Mouse (Mus musculus): ENCODE results near the gene Vwa3a.

Gene Vwa3a

DNA sequence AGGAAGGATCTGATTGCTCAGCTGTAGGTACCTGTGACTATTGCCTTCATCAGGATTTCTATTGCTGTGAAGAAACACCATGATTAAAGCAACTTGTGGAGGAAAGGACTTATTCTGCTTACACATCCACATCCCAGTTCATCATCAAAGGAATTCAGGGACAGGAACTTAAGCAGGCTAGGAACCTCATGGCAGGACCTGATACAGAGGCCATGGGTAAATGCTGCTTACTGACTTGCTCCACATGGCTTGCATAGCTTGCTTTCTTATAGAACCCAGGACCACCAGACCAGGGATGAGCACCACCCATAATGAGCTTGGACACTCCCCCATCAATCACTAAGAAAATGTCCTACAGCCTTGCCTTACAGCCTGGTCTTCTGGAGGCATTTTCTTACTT lies 9.4 kb downstream of the Vwa3a start:
- DNase-seq = no peak

DNA sequence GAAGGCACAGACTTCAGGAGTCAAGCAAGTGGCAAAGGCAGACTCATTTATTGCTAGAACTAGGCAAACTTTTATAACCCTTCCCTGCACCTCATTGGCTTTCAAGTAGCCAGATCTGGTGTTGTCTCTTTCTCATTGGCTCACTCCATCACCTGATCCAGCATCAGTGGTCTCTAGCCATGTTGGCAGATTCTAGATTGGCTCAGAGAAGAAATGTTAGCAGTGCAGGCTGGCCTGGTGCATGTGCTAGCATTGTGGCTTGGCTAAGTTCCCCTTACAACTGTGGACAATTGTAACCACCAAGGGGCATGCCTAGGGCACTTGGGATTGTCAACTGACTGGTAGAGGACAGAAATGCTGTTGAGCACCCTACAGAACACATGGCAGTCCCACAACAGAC lies 12.2 kb downstream of the Vwa3a start:
- DNase-seq = no peak

DNA sequence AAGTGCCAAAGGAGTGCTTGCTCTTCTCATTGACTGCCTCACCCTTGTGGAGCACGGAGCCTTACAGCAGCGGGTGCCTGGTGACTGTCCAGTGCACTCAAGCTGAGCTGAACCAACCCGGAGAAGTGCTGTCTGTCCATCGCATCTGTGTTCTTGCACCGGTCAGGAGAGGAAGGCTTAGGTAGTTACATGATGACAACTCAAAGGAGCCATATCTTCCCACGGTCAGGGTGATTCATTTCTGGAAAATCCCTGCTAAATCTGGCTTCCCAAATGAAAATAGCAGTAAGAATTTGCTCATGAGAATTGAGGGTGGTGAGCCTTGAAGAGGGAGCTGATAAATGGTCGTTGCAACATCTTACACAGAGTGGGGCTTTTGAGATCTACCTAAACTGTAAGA lies 12.8 kb downstream of the Vwa3a start:
- no peak for DNase-seq

DNA sequence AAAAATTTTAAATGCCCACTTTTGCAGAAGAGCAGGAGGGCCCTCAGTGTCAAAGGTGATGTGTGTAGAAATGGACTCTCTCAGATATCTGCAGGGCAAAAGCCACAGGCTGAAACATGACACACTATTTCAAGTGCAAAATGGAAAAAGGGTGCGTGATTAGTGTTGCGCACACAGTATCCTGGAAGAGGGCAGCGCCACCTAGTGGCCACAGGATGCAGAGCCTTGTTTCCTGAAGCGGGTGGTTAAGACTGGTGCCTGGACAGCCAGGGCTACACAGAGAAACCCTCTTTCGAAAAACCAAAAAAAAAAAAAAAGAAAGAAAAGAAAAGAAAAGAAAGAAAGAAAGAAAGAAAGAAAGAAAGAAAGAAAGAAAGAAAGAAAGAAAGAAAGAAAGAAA lies 15.6 kb downstream of the Vwa3a start:
- peak; percentile 65 for DNase-seq

DNA sequence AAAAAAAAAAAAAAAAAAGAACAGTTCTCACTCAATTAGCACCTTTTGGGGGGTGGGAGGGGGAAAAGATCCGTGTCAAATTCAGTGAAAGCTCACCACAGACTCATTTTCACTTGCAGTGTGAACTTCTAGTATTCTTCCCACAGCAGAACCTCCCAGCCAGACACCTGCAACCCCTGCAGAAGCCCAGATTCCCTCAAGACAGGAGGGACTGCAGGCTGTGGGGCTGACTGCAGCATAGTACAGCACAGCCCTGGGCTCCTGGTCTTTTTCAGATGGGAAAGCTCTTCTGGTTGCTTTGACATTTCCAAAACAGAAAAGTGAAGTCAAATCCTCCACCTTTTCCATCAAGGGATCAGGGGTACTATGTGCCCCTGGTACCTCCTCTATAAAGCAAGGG lies 28.3 kb downstream of the Vwa3a start:
- no peak for DNase-seq

DNA sequence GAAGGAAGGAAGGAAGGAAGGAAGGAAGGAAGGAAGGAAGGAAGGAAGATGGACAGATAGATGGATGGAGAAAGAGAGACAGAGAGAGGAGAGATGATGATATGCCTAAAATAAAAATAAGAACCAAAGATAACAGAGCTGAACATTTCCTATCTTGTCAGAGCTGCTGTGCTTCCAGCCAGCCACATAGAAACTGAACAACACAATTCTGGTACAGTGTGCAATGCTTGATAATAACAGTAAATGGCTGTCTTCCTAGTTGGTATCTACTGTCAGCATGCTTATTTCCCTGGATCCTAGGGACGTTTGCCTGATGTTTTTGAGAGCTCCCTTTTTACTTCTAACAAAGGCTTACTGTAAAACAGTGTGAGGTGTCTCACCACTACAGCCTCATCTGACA lies 32.3 kb downstream of the Vwa3a start:
- DNase-seq = no peak

DNA sequence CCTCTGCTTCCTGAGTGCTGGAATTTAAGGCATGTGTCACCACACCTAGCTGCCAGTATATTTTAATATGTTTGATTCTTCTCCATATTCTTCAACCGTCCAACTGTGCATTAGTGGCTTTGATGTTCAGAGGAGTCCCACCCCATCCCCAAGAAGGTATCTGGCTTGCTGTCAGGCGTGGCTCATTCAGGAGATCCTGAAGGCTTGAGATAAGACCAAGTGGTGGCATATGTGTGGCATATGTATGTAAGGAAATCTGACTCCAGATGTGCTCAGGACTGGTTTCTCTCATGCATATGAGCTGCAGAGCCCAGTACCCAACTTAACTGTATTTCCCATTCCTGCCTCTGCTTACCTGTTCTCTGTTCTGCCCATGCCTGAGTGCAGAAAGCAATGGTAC lies 38.9 kb downstream of the Vwa3a start:
- no peak for DNase-seq

DNA sequence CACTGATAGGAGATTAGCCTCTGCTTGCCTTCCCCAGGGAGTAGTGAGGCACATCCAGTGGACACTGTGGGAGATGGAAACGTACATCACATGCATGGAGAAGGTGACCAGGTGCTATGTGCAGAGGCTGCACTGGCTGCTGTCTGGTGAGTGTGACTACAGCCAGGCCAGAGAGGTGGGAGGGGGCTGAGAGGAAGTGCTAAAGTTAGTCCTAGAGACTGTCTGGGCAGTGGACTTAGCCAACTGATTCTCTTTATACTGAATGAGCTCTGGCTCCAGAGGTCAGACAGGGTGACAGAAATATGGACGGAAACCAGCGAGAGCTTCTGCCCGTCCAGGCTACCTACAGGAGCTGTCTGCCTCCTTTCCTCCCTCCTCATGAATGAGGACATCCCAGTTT lies 56.4 kb downstream of the Vwa3a start:
- DNase-seq = no peak

DNA sequence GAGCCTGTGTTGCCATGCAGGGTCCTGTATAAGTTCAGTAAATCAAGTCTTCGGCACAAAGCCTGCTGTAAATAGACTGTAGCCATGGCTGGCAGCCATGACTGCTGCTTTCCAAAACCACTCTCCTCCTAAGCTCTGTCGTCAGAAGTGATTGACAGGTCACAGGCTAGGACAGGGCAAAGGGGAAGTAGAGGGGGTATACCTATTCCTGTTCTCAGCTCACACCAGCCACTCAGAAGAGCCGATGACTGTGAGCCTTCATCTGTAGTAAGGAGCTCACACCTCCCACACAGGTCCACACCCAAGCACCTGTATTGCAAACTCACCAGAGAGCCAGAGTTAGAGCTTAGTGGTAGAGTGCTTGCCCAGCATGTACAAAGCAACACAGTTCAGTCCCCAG lies 57.3 kb downstream of the Vwa3a start:
- no peak for DNase-seq

DNA sequence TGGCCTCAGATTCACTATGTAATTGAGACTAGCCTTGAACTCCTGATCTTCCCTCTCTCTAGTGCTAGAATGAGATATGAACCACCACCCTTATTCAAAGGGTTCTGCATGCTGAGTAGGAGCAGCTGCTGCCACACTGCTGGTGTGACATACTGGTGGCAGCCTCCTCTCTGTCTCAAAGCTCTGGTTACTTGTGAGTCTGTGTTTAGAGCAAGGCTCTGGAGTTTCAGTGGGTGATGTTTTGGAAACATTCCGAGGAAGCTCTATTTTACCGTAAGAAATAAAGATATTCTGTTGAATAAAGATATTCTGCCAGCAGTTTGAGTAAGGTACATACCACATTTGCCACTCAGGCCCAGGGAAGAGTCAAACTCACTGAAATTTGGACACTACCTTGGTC lies 64.2 kb downstream of the Vwa3a start:
- no peak for DNase-seq

DNA sequence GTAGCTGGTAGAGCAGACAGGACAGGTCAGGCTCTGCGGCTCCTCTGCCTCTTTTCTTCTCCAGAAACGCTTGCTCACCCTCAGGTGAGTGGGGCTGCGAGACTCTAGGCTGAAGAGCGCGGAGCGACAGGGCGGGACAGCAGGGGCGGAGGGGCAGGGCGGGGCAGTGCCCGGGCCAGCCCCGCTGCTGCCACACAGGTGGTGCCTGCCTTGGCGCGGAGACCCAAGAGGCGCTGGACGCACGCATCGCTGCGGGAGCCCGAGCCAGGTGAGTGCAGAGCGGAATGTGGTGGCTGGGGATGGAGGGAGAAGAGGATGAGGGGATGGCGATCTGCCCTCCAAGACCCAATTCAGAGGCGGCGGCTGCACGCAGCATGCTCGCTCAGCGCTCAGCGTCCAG lies 70.6 kb downstream of the Vwa3a start:
- DNase-seq = no peak

DNA sequence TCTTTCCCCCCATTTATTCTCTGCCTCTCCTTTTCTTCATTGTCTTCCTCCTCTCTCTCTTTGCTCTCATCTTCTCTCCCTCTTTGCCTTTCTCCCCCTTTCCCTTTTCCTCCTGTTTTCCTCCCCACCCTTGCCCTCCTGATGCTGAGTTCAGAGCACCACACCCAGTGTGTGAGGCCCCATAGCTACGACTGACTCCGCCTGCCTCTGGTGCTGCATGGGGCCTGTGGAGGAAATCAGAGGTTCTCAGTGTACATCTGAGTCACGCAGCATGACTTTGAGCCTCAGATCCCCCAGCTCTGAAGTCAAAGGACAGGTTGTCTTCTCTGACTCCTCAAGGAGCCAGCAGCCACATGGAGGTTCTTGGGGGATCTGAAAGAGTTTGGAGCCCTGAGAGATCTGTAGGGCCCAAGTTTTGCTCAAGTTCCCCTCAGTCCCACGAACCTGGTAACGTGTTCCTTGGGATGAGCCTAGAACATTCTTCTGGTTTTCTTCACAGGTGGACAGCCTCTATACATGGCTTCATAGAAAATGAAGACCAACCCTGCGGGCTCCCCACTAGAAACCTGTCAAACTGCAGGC lies 72.8 kb downstream of the Vwa3a start, which contains the start of gene Gm5737:
Gene Gm5737 (plus strand): TSS at position 532 of the 582 bp plus-strand sequence.
- no peak for DNase-seq

DNA sequence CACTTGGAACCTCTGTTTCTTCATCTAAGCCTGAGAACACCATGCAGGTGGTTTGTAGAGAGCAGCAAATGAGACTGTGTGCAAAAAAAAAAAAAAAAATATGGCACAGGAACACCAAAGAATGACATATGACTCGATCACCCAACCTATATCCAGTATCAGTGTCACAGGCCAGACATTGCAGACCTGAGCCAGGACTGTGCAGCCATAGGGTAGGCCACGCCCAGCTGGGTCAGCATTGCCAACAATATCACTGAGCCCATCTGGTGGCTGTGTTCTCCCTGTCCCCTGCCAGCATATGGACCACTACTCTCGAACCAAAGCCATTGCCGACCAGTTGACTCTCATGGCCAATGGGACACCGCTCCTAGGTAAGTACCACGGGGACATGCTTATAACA lies 78.4 kb downstream of the Vwa3a start:
- no peak for DNase-seq

DNA sequence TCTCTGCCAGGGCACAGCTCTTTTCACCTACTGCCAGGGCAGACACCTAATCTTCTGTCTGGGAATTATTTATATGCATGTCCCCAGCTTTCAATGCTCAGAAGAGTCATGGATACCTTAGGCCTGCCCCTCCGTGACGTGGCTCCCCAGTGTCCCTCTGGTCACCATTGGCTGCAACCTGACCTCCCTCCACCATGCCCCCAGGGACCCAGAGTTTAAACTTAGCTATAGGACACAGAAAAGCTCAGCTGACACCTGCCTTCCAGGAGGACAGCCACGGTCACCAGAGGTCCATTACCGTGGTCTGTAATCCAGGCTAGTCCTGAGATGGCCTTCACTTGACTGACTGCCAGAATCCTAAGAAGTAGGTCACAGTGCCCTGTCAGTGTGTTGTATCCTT lies 80.3 kb downstream of the Vwa3a start:
- no peak for DNase-seq

DNA sequence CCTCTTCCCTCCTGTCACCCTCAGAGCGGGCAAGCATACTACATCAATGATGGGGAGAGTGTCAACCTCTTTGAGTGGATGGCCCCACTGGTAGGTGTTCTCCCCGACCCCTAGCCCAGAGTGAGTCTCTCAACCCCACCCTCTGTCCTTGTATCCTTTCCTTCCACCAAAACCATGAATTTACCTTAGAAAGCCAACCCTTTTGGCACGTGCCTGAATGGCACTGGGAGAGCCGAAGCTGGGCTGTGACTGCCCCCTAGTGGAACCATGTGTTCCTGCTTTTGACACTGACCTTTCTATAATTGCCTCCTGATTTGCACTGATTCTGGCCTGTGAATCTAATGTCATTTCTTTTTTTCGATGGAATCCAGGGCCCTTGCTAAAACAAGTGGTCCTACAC lies 84.1 kb downstream of the Vwa3a start:
- peak; percentile 64 for DNase-seq

DNA sequence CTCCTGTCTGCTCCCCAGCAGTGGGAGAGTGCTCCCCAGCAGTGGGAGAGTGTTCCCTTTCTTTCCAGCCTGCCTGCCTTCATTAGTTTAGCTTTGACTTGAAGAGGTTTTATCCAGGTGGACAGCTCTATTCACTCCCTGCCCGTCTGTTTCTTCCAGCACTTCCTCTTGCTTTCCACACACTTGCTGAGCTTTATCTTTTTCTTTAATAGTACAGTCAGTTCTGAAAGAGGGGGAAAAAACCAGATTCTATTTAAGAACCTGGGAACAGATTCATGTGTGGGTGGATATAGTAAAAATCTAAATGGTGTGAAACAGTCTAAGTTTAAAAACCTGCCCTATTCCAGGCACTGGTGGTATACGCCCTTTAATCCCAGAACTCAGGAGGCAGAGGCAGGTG lies 86.0 kb downstream of the Vwa3a start:
- no peak for DNase-seq

DNA sequence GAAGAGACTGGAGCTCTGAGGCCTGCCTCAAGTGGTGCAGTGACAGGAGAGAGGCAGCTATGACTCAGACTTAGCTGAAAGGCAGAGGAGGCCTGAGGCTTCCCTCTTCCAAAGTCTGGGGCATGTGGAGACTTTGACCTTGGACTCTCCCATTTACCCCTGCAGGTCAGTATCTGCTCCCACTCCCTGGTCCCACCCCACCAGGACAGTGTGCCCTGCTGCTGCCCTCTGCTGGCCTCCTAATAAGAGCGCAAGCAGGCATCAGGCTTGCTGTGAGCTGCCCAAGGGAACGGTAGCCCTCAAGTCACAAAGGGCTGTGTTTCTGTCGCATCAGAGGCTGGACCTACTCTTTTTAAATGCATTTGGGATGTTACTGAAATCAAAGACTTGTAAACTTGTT lies 87.3 kb downstream of the Vwa3a start:
- DNase-seq = no peak

DNA sequence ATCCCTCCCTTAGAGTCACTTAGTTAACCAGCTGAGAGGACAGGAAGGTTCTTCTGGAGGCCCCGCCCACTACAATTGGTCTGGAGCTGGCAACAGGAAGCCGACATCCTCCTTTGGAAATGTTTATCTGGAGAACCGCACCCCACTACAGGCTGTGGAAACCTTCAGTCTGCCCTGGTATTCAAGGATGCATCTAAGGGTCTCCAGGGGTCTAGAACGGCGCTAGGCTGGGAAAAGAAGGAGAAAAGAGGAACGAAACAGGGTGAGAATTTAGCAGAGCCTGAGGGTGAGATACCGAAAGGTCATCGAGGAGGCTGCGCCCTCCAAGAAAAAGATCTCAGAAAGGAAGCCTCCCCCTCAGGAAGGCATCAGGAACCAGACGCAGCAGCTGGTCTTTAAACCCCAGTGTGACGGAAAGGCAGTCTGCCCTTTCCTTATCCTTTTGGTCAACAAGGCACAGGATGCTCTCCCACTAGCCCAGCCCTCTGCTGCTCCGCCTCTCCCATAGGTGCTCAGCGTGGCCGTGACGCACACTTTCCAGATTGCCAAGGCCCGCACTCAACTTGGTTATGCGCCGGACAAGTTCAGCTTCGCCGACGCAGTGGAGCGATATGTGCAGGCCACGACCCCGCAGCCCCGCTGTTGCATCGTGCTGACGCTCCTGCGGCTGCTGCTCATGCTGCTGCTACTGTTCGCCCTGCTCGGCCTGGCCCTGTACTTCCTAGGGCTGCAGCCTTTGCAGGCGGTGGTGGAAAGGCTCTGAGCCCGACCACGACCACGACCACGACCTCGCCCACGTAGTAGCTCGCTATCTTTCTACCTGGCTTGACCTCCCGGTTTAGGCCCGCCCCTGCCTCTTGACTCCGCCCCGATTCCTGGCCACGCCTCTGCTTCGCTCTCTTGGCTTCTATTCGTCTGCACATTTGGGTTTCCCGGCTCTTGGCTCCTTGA lies 91.6 kb downstream of the Vwa3a start:
- DNase-seq = peak; percentile 80

DNA sequence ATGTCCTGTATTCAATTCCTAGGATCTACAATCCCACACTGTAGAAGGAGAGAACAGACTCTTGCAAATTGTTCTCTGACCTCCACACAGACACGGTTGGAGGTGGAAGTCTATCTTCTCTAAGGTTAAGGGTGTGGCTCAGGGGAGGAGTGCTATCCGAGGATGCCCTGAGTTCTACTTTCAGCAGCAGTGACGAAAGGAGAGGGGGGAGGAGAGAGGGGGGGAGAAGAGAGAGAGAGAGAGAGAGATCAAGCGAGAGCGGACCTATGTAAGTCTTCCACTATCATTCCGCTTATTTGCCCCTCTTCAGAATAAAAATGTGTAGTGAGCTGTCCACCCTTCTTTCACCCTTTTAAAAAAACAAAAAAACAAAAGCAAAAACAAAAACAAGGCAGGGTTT lies 95.3 kb downstream of the Vwa3a start:
- no peak for DNase-seq

DNA sequence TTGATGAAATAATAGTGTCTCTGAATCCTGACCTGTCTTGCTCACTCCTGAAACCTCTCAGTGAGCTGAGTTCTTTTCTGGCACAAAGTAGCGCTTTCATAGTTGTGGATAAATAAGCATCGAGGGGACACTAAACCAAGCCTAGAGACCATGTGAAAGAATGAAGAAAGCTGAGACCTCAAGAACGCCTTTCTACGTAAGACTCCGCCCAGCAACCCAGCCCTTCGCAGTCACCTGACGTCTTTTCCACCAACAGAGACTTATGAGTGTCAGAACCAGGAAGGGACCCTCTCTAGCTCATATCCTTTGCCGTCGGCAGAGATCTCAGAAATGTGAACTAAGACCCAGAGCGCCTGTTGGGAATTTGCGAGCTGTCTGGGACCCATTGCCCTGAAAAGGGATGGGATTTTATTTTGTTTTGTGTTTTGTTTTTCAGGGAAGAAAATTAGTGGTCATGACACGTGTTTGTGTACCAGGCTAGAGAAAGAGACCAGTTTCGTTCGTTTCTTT lies 95.8 kb downstream of the Vwa3a start:
- DNase-seq = peak; percentile 55

DNA sequence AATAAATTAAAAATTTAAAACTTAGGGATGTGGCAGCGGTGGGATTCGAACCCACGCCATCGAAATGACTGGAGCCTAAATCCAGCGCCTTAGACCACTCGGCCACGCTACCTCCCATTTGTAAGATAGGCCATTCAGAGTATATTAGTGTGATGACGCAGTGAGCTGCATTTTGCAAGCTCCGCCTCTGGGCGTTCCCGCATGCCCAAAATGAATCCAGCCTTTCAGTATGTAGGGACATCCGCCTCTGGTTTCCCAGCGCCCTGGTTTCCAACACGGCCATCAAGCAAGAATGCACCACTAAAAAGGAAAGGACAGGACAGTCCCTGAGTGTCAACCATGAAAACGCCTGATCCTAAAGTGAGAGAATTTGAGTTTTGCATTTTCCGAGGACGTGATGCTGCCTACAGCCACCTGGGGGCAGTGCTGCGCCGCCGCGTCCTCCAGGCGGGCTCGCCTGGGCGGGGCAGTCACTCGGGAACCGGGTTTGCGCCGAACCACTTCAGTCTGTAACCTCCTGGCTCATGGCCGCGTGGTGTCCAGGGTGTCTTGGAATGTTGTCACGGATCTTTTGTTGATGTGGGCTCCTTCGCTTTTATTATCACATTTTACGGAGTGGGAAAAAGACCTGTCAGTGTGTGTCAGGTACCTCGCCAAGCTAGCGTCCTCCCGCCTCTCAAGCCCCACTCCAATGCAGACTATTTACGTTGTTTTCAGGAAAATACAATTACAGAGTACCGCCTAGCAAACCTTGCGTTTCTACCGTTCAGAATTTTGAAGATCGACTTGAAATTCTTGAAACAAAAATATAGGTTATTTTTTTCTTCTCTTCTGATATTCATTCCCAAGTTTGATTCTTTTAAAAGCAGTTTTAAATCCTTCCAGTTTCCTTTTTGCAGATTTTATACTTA lies 96.6 kb downstream of the Vwa3a start:
- DNase-seq = peak; percentile 95

DNA sequence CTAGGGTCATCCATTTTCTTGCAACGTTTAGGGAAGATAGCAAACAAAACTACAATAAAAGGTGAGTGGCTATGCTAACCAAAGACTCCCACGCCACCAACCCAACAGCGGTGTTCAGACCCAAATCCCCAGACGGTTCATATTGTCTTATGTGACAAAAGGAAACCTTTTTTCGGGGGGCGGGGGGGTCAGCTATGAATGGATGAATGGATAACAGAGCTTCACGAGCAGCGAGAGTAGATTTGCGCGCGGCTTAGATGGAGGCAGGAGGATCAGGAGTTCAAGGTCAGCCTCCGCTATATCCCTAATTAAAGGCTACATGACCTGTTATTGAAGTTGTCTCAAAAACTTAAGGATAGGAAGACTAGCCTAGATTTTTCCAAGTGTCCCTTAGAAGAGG lies 97.2 kb downstream of the Vwa3a start:
- DNase-seq = peak; percentile 27

DNA sequence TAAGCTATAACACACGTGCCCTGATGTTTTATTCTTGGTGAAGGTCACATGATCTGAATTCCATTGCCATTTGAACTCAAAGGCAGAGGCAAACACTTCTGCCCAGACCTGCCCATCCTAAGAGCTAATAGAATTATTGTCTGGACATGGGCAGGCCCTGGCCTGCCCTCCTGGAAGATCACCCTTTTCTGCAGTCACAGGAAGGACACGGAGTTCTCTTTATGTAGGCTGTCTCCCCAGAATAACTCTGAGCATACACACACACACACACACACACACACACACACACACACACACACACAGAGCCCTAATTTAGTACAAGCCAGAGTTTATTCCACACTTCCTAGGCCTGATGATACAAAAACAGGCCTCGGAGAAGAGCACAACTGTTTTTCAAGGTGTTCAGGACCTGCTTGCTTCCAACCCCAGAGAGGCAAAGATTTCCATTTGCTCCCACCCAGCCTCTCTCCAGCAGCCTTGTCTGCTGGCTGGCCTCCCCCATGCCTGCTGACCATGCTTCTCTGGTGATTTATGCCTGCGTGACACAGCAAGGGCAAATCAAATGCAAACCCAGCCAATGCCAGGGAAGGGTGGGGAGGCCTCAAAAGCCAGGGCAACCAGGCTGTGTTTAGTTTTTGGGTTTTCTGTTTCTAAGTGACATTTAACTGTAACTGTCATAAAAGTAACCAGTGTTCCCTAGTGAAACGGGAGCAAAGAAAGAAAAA lies 99.5 kb downstream of the Vwa3a start:
- peak; percentile 1 for DNase-seq
